11 mouse cellular contexts compared by ENCODE assay signal in genomic region chr12:103214270-103214669, GRCm38 (mm10). TPM values are rescaled to one million over a fixed set of nuclear protein-coding genes. Genes with fewer than 3 reads are reported as not detected.
DNase-seq lines count a peak whose midpoint lies in the region; ATAC-seq lines count a peak whose summit lies in the region.
"Had no signal": no experiment of that assay in that cellular context is flagged by ENCODE, and none has a peak within 500 bp of the region (broad histone marks: within the 10 kb centered on the region; RNA-seq: fewer than 3 reads in every experiment).

No protein-coding gene starts in this region.

- no peaks in the 10 kb centered on the region for H3K36me3 ChIP-seq in heart, embryonic 14.5 days (ENCODE audit: control insufficient read depth, insufficient read depth, low read length)
- H3K36me3 ChIP-seq: liver, embryonic 15.5 days had no signal

- H3K9me3 ChIP-seq in heart, embryonic 14.5 days (ENCODE audit: control insufficient read depth, low read length), result no peaks in the 10 kb centered on the region
- H3K9me3 ChIP-seq: liver, embryonic 15.5 days had no signal

- peak overlapping the region; percentile 19; the same call in 1 of the 2 replicates for H3K4me2 ChIP-seq in heart, embryonic 14.5 days (ENCODE audit: low read length)
- H3K4me2 ChIP-seq: liver, embryonic 15.5 days had no signal

- no peak overlapping the region for H3K4me3 ChIP-seq in heart, embryonic 14.5 days (ENCODE audit: control insufficient read depth in 1 of 2, insufficient read depth in 1 of 2, low read depth in 1 of 2, low read length in 2 of 2)
- H3K4me3 ChIP-seq: liver, embryonic 15.5 days had no signal

- DNase-seq in layer of hippocampus, adult 11-12 months (ENCODE audit: low spot score), result peak; percentile 22
- DNase-seq in layer of hippocampus, adult 9-10 months (ENCODE audit: low spot score), result no peak
- peak; percentile 74 for DNase-seq in adrenal gland, postnatal 10 days
- DNase-seq in kidney, postnatal 4 days, result peak; percentile 34 to 45
- no peak for DNase-seq in thymus, adult 18-20 months
- no peak for DNase-seq in gastrocnemius, adult 8-10 months (ENCODE audit: low spot score in 2 of 2)
- DNase-seq: gastrocnemius, postnatal 14 days had no signal

- peak overlapping the region; percentile 35 to 46; a peak in 2 of 4 replicates for H3K27ac ChIP-seq in heart, embryonic 14.5 days (replicated peaks in 1 of 2; ENCODE audit: control insufficient read depth in 1 of 2, insufficient read depth in 1 of 2, low read depth in 2 of 2, low read length in 2 of 2)
- H3K27ac ChIP-seq: liver, embryonic 15.5 days had no signal

- ATAC-seq in heart, embryonic 14.5 days (ENCODE audit: insufficient number of reproducible peaks, insufficient read depth, low FRiP score, low read depth), result peak; percentile 53; the same call in 1 of the 2 replicates
- ATAC-seq in CD4-positive, CD25-positive, alpha-beta regulatory T cell, adult 4 months, result no peak

- peaks cover 19 to 31% of the 10 kb centered on the region in 2 experiments for H3K4me1 ChIP-seq in heart, embryonic 14.5 days (ENCODE audit: control insufficient read depth in 2 of 2, insufficient read depth in 2 of 2, low read length in 2 of 2)
- H3K4me1 ChIP-seq: liver, embryonic 15.5 days had no signal

- WGBS in heart, embryonic 14.5 days, result 23% methylated on average over 10 of the region's 10 CpGs

- no peak overlapping the region for H3K9ac ChIP-seq in heart, embryonic 14.5 days (ENCODE audit: low read length)
- H3K9ac ChIP-seq: liver, embryonic 15.5 days had no signal

- no peaks in the 10 kb centered on the region for H3K27me3 ChIP-seq in heart, embryonic 14.5 days (ENCODE audit: control insufficient read depth, insufficient read depth, low read length)
- H3K27me3 ChIP-seq: liver, embryonic 15.5 days had no signal

RNA-seq across cellular contexts. Expression of gene Prima1, which starts 27.7 kb away (rescaled TPM):
- 1 to 10 TPM; 2.9 to 3.2 TPM for total RNA-seq in adrenal gland, postnatal 10 days (2021)
- polyA plus RNA-seq in heart, embryonic 14.5 days (2014; fragmentation: Nextera tagmentation; extraction: Ambion mirVana), result 0.53 TPM in 1 of 2 replicates, not detected in the other
- polyA plus RNA-seq in CD4-positive, CD25-positive, alpha-beta regulatory T cell, adult 4 months (2017; shearing (Covaris generic)), result not detected
- total RNA-seq in gastrocnemius, adult 8-10 months (2022), result 10 to 100 TPM in 3 of 4 experiments, 1 to 10 TPM in 1; 6.5 to 25.9 (median 14.7) TPM
- total RNA-seq: MEL had no signal
- polyA plus RNA-seq: liver, embryonic 15.5 days had no signal

Comparison
In these comparisons a context has a peak if more than half of its experiments do, and no peak if none do; other contexts are left out.
1. DNase-seq: peak in layer of hippocampus, adult 11-12 months (single experiment), adrenal gland, postnatal 10 days (single experiment) and kidney, postnatal 4 days (2 of 2); none in layer of hippocampus, adult 9-10 months (single experiment), thymus, adult 18-20 months (0 of 2) and gastrocnemius, adult 8-10 months (0 of 2).